Mouse (Mus musculus): Measurements from ENCODE around the gene Hmox2. TPM values are rescaled to one million over a fixed set of nuclear protein-coding genes. Genes with fewer than 3 reads are reported as not detected.

Gene Hmox2
- total and polyA plus RNA-seq, 2 experiments from 2014 or later: 37.9 to 92.7 TPM

GRCm38 (mm10) chr16:4702646-4703045 is 23.5 kb upstream of the Hmox2 start:
- no peak for DNase-seq (ENCODE audit: low spot score)
- H3K4me3 ChIP-seq (ENCODE audit: low read depth, low read length): no peak overlapping the region
- peaks cover 69% of the 10 kb centered on the region for H3K36me3 ChIP-seq (ENCODE audit: insufficient read depth, low read length)
- no peak overlapping the region for H3K27ac ChIP-seq (ENCODE audit: low read depth, low read length)
- WGBS: 64% methylated on average over 1 of the region's 1 CpGs
- no peak for ATAC-seq (ENCODE audit: low FRiP score)
- no peaks in the 10 kb centered on the region for H3K4me1 ChIP-seq (ENCODE audit: insufficient read depth, low read length)
- no peak for TF ChIP-seq CTCF (IDR thresholded peaks at IDR 0.05)
- no peak overlapping the region for H3K9ac ChIP-seq (replicated peaks; ENCODE audit: low read length, poor library complexity, severe bottlenecking)
- no peaks in the 10 kb centered on the region for H3K27me3 ChIP-seq (ENCODE audit: insufficient read depth, low read length)
- no peaks in the 10 kb centered on the region for H3K9me3 ChIP-seq (ENCODE audit: low read length)
- no peak overlapping the region for H3K4me2 ChIP-seq (ENCODE audit: low read depth, low read length, poor library complexity, severe bottlenecking)

GRCm38 (mm10) chr16:4705541-4705940 is 20.6 kb upstream of the Hmox2 start:
- H3K27me3 ChIP-seq (ENCODE audit: insufficient read depth, low read length): no peaks in the 10 kb centered on the region
- ATAC-seq (ENCODE audit: low FRiP score): no peak
- no peaks in the 10 kb centered on the region for H3K9me3 ChIP-seq (ENCODE audit: low read length)
- H3K9ac ChIP-seq (replicated peaks; ENCODE audit: low read length, poor library complexity, severe bottlenecking): no peak overlapping the region
- H3K4me3 ChIP-seq (ENCODE audit: low read depth, low read length): no peak overlapping the region
- TF ChIP-seq CTCF (IDR thresholded peaks at IDR 0.05): no peak
- H3K36me3 ChIP-seq (ENCODE audit: insufficient read depth, low read length): peaks cover 67% of the 10 kb centered on the region
- H3K4me2 ChIP-seq (ENCODE audit: low read depth, low read length, poor library complexity, severe bottlenecking): no peak overlapping the region
- 72% methylated on average over 4 of the region's 4 CpGs for WGBS
- no peak overlapping the region for H3K27ac ChIP-seq (ENCODE audit: low read depth, low read length)
- no peaks in the 10 kb centered on the region for H3K4me1 ChIP-seq (ENCODE audit: insufficient read depth, low read length)
- DNase-seq (ENCODE audit: low spot score): no peak

GRCm38 (mm10) chr16:4711173-4711572 is 15.0 kb upstream of the Hmox2 start:
- no peak for TF ChIP-seq CTCF (IDR thresholded peaks at IDR 0.05)
- 93% methylated on average over 4 of the region's 4 CpGs for WGBS
- no peak for DNase-seq (ENCODE audit: low spot score)
- Histone ChIP-seq H3K4me2 (ENCODE audit: low read depth, low read length, poor library complexity, severe bottlenecking) (no peak overlapping the region), H3K4me1 (ENCODE audit: insufficient read depth, low read length) (no peaks in the 10 kb centered on the region), H3K27ac (ENCODE audit: low read depth, low read length) (no peak overlapping the region), H3K36me3 (ENCODE audit: insufficient read depth, low read length) (peaks cover 48% of the 10 kb centered on the region), H3K9me3 (ENCODE audit: low read length) (no peaks in the 10 kb centered on the region), H3K4me3 (ENCODE audit: low read depth, low read length) (no peak overlapping the region), H3K27me3 (ENCODE audit: insufficient read depth, low read length) (no peaks in the 10 kb centered on the region), H3K9ac (replicated peaks; ENCODE audit: low read length, poor library complexity, severe bottlenecking) (no peak overlapping the region)
- ATAC-seq (ENCODE audit: low FRiP score): no peak

DNA sequence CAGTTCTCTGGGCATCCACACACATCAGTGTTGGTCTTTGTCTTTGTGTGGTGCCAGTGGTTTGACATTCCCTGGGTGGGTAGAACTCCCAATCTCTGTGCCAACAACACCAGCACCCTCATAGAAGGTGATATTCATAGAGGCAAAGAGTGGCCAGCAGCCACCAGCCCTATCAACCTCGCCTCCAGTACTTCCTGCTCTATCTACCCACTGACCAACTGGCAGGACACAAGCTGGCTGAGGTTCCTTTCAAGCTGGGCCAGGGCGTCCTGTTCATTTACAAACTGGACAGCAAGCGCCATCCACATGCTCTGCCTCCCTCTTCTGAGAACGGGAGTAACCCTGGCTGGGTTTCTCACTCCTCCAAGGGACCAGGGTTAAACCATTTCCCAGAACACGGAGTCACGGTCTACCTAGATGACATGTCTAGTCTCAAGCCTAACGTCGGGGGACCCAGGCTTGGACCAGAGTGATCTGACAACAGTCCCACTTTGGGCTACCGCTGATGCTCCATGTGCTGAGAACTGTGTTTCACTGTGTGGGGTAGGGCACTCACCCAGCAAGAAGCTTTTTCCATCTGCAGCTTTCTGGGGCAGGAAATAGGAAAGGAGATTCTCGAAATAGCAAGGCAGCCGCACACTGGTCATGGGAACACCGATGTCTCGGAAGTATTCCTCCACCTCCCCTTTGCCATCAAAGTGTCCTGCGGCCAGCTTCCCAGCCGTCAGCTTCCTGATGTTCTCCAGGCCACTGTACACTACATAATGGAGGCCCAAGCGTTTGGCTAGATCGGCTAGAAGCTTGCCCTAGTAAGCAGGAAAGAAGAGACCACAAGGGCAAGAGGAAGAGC is 12.1 kb upstream of the Hmox2 start:
- Histone ChIP-seq H3K27ac (ENCODE audit: low read depth, low read length) (no peak overlapping the region), H3K9me3 (ENCODE audit: low read length) (no peaks in the 10 kb centered on the region), H3K4me1 (ENCODE audit: insufficient read depth, low read length) (no peaks in the 10 kb centered on the region), H3K36me3 (ENCODE audit: insufficient read depth, low read length) (peaks cover 24% of the 10 kb centered on the region), H3K4me3 (ENCODE audit: low read depth, low read length) (no peak overlapping the region), H3K9ac (replicated peaks; ENCODE audit: low read length, poor library complexity, severe bottlenecking) (no peak overlapping the region), H3K27me3 (ENCODE audit: insufficient read depth, low read length) (no peaks in the 10 kb centered on the region), H3K4me2 (ENCODE audit: low read depth, low read length, poor library complexity, severe bottlenecking) (no peak overlapping the region)
- DNase-seq (ENCODE audit: low spot score): no peak
- no peak for ATAC-seq (ENCODE audit: low FRiP score)
- 90% methylated on average over 17 of the region's 17 CpGs for WGBS
- TF ChIP-seq CTCF (IDR thresholded peaks at IDR 0.05): no peak

- ATAC-seq (ENCODE audit: low FRiP score): no peak
- no peak overlapping the region for H3K9ac ChIP-seq (replicated peaks; ENCODE audit: low read length, poor library complexity, severe bottlenecking)
- H3K4me2 ChIP-seq (ENCODE audit: low read depth, low read length, poor library complexity, severe bottlenecking): peak overlapping the region; percentile 73
- H3K9me3 ChIP-seq (ENCODE audit: low read length): no peaks in the 10 kb centered on the region
- 75% methylated on average over 3 of the region's 3 CpGs for WGBS
- H3K27ac ChIP-seq (ENCODE audit: low read depth, low read length): no peak overlapping the region
- no peaks in the 10 kb centered on the region for H3K4me1 ChIP-seq (ENCODE audit: insufficient read depth, low read length)
- peak overlapping the region; percentile 62; the same call in 1 of the 2 replicates for H3K4me3 ChIP-seq (ENCODE audit: low read depth, low read length)
- no peak for TF ChIP-seq CTCF (IDR thresholded peaks at IDR 0.05)
- DNase-seq (ENCODE audit: low spot score): no peak
- H3K36me3 ChIP-seq (ENCODE audit: insufficient read depth, low read length): peaks cover 13% of the 10 kb centered on the region
- H3K27me3 ChIP-seq (ENCODE audit: insufficient read depth, low read length): no peaks in the 10 kb centered on the region
Measured at GRCm38 (mm10) chr16:4717866-4718265, 8.3 kb upstream of the Hmox2 start.

GRCm38 (mm10) chr16:4718753-4719518 is 7.2 kb upstream of the Hmox2 start, which contains the start of gene Nmral1:
TSS of gene Nmral1 (minus strand) at chr16:4719356.
- ATAC-seq (ENCODE audit: low FRiP score) (peak; percentile 84), DNase-seq (ENCODE audit: low spot score) (peak; percentile 79)
- H3K27me3 ChIP-seq (ENCODE audit: insufficient read depth, low read length): no peaks in the 10 kb centered on the region
- WGBS: 13% methylated on average over 33 of the region's 33 CpGs
- TF ChIP-seq CTCF (IDR thresholded peaks at IDR 0.05): no peak
- H3K36me3 ChIP-seq (ENCODE audit: insufficient read depth, low read length): peaks cover 10% of the 10 kb centered on the region
- no peaks in the 10 kb centered on the region for H3K4me1 ChIP-seq (ENCODE audit: insufficient read depth, low read length)
- peak within 1 kb of the TSS; percentile 85 for H3K9ac ChIP-seq (replicated peaks; ENCODE audit: low read length, poor library complexity, severe bottlenecking)
- H3K4me3 ChIP-seq (ENCODE audit: low read depth, low read length): peak within 1 kb of the TSS; percentile 62
- peak within 1 kb of the TSS; percentile 74 for H3K27ac ChIP-seq (ENCODE audit: low read depth, low read length)
- no peaks in the 10 kb centered on the region for H3K9me3 ChIP-seq (ENCODE audit: low read length)
- peak within 1 kb of the TSS; percentile 73 for H3K4me2 ChIP-seq (ENCODE audit: low read depth, low read length, poor library complexity, severe bottlenecking)
